Mouse (Mus musculus): ENCODE data around the gene Mitf. TPM values are rescaled to one million over a fixed set of nuclear protein-coding genes. Genes with fewer than 3 reads are reported as not detected.

The Mitf gene
- under 1 TPM; 0.05 to 0.42 TPM for polyA plus RNA-seq (2012; fragmentation: generic; extraction: Trizol)

DNA sequence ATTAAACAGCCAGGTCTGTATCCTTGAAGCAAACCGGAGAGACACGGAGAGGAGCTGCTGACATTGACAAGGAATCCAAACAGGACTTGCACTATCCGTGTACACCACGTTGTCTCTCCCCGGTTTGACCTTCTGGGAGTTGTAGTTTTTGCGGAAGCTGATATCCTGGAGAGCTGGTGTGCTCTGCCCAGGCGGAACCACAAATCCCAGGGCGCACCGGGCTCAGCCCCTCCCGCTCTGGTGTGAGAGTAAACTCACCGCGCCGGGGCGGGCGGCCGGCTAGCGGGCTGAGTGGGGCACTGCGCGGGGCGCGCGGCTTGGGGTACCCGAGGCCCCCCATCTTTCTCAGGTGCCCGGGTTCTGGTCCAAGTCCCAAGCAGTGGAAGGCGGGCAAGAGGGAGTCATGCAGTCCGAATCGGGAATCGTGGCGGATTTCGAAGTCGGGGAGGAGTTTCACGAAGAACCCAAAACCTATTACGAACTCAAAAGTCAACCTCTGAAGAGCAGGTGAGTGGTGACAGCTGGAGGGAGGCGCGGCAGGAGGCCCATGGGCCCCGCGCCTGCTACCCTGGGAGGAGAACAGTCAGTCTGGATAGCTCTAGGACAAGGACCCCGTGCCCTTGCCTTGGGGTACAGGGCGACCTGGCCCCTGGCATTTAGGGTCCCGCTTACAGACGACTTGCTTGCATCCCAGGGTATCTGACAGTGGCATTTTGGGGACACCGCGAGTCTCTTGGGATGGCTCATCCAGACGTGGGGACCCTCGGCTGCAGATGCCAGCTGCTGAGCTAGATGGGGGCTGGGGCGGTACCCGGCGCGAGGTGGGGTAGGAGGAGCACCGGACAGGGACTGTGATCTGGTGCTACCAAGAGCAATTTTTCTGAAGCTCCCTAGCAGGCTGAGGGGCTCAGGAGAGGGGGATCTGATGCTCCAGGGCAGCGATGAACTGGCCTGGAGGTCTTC is at the start of gene Mitf:
TSS of gene Mitf (plus strand) at position 272 of the 963 bp plus-strand sequence.

Other genes with a start within 250 kb of the Mitf start
- not detected for gene Frmd4b, start 189.5 kb upstream of the Mitf start, polyA plus RNA-seq (2012; fragmentation: generic; extraction: Trizol)

Measured in C3H10T1/2 (cell line).